Mouse (Mus musculus) hindbrain, embryonic 11.5 days (tissue): ENCODE measurements around the gene Als2cl. TPM values are rescaled to one million over a fixed set of nuclear protein-coding genes. Genes with fewer than 3 reads are reported as not detected.

ENCODE experiments used
- ATAC-seq: fragments of 200-750 bp; cut with Nextera tagmentation; 2 replicates; pipeline ENCODE4 v1.8.0; 2017; ENCODE audit warnings: mild to moderate bottlenecking, moderate TSS enrichment, moderate library complexity; ENCODE audit not compliant: low FRiP score
- DNase-seq: peaks from one replicate; pipeline ENCODE4 v3.0.0-alpha.2; 2015; ENCODE audit warnings: low spot score
- H3K27ac ChIP-seq: fragments of 300-500 bp; sonication (generic); 2 replicates; pipeline ENCODE4 v1.5.1; 2014; ENCODE audit warnings: mild to moderate bottlenecking, low read depth, low read length
- H3K27me3 ChIP-seq: fragments of 300-500 bp; sonication (generic); 2 replicates; pipeline ENCODE4 v1.6.1; 2014; ENCODE audit warnings: mild to moderate bottlenecking, low read length, moderate library complexity, mixed read lengths; ENCODE audit not compliant: control insufficient read depth, insufficient read depth
- H3K36me3 ChIP-seq: fragments of 300-500 bp; sonication (generic); 2 replicates; pipeline ENCODE4 v1.6.1; 2014; ENCODE audit warnings: mild to moderate bottlenecking, low read length, moderate library complexity, mixed read lengths; ENCODE audit not compliant: control insufficient read depth, insufficient read depth
- H3K4me1 ChIP-seq: fragments of 300-500 bp; sonication (generic); replicated peaks from 2 replicates; pipeline ENCODE4 v1.6.1; 2014; ENCODE audit warnings: low read length, mixed read lengths; ENCODE audit not compliant: control insufficient read depth, insufficient read depth
- H3K4me2 ChIP-seq: fragments of 300-500 bp; sonication (generic); replicated peaks from 2 replicates; pipeline ENCODE4 v1.6.1; 2014; ENCODE audit warnings: mild to moderate bottlenecking, low read depth, low read length
- H3K4me3 ChIP-seq: fragments of 300-500 bp; sonication (generic); 2 replicates; pipeline ENCODE4 v1.5.1; 2014; ENCODE audit warnings: low read depth, low read length
- H3K9ac ChIP-seq: fragments of 300-500 bp; sonication (generic); 2 replicates; pipeline ENCODE4 v1.6.1; 2014; ENCODE audit warnings: low read depth, low read length
- H3K9me3 ChIP-seq: fragments of 300-500 bp; sonication (generic); 2 replicates; pipeline ENCODE4 v1.6.1; 2016; ENCODE audit warnings: low read length; ENCODE audit not compliant: control insufficient read depth
- WGBS: fragments of 180-500 bp; shearing (Covaris S2); extraction: QIAGEN DNeasy Blood & Tissue Kit; methylation state at CpG from one replicate; pipeline ENCODE4 v1.1.7; 2014; 5-methylcytosine and 5-hydroxymethylcytosine counted together
- polyA plus RNA-seq: library from polyadenylated mRNA; unstranded; fragments of >200 nt; fragmentation: Nextera tagmentation; extraction: Ambion mirVana; gene quantifications from 2 replicates; pipeline ENCODE4 v1.2.1, GENCODE M21; 2014

Als2cl gene
- 1.0 and 1.1 TPM in 2 replicates for polyA plus RNA-seq

GRCm38 (mm10) chr9:110879191-110879920 is at the start of gene Als2cl:
TSS of gene Als2cl (plus strand) at chr9:110879870.
- H3K9me3 ChIP-seq = no peaks in the 10 kb centered on the region
- no peaks in the 10 kb centered on the region for H3K36me3 ChIP-seq
- no peak for DNase-seq
- 0 out of 2 replicates have a peak within 1 kb of the TSS, but pooled peaks have one; percentile 27 for H3K9ac ChIP-seq
- WGBS = 13% methylated on average over 12 of the region's 12 CpGs
- peaks cover 34% of the 10 kb centered on the region for H3K27me3 ChIP-seq
- H3K4me3 ChIP-seq = peak within 1 kb of the TSS; percentile 48
- peak within 1 kb of the TSS; percentile 83 for H3K4me2 ChIP-seq
- ATAC-seq = no peak
- H3K4me1 ChIP-seq = peaks cover 17% of the 10 kb centered on the region
- H3K27ac ChIP-seq = no peak within 1 kb of the TSS

- 79% methylated on average over 5 of the region's 5 CpGs for WGBS
- no peaks in the 10 kb centered on the region for H3K9me3 ChIP-seq
- DNase-seq (peak; percentile 20), ATAC-seq (no peak)
- no peak overlapping the region for H3K4me3 ChIP-seq
- H3K4me2 ChIP-seq = no peak overlapping the region
- no peak overlapping the region for H3K27ac ChIP-seq
- H3K27me3 ChIP-seq = no peaks in the 10 kb centered on the region
- no peaks in the 10 kb centered on the region for H3K4me1 ChIP-seq
- no peak overlapping the region for H3K9ac ChIP-seq
- H3K36me3 ChIP-seq = no peaks in the 10 kb centered on the region
These were observed 46.6 kb upstream of the Als2cl start for GRCm38 (mm10) chr9:110833021-110833420.

- no peak within 1 kb of the TSS for H3K4me3 ChIP-seq
- DNase-seq (no peak), ATAC-seq (no peak)
- H3K27me3 ChIP-seq = no peaks in the 10 kb centered on the region
- no peaks in the 10 kb centered on the region for H3K9me3 ChIP-seq
- no peak within 1 kb of the TSS for H3K9ac ChIP-seq
- H3K4me2 ChIP-seq = no peak within 1 kb of the TSS
- no peak within 1 kb of the TSS for H3K27ac ChIP-seq
- no peaks in the 10 kb centered on the region for H3K36me3 ChIP-seq
- no peaks in the 10 kb centered on the region for H3K4me1 ChIP-seq
- 82% methylated on average over 19 of the region's 19 CpGs for WGBS
These were observed 45.3 kb upstream of the Als2cl start, which contains the start of gene Prss45 for GRCm38 (mm10) chr9:110834411-110834810. TSS of gene Prss45 (plus strand) at chr9:110834588.

GRCm38 (mm10) chr9:110834961-110835360 is 44.7 kb upstream of the Als2cl start:
- H3K36me3 ChIP-seq = no peaks in the 10 kb centered on the region
- no peak for DNase-seq

GRCm38 (mm10) chr9:110836112-110836511 is 43.6 kb upstream of the Als2cl start:
- Histone ChIP-seq H3K27ac (no peak overlapping the region), H3K27me3 (no peaks in the 10 kb centered on the region), H3K4me3 (no peak overlapping the region), H3K9ac (no peak overlapping the region), H3K4me1 (no peaks in the 10 kb centered on the region), H3K36me3 (no peaks in the 10 kb centered on the region), H3K9me3 (no peaks in the 10 kb centered on the region), H3K4me2 (no peak overlapping the region)
- 51% methylated on average over 2 of the region's 2 CpGs for WGBS
- ATAC-seq = no peak
- no peak for DNase-seq

More at GRCm38 (mm10) chr9:110834961-110835360, 44.7 kb upstream of the Als2cl start:
- WGBS = 36% methylated on average over 10 of the region's 10 CpGs
- H3K27me3 ChIP-seq = no peaks in the 10 kb centered on the region
- H3K4me1 ChIP-seq = no peaks in the 10 kb centered on the region
- no peaks in the 10 kb centered on the region for H3K9me3 ChIP-seq
- no peak overlapping the region for H3K27ac ChIP-seq
- no peak overlapping the region for H3K4me2 ChIP-seq
- H3K4me3 ChIP-seq = no peak overlapping the region
- no peak overlapping the region for H3K9ac ChIP-seq
- ATAC-seq = no peak

- no peak for ATAC-seq
These were observed 38.8 kb upstream of the Als2cl start for GRCm38 (mm10) chr9:110840905-110841304.

GRCm38 (mm10) chr9:110841438-110841837 is 38.2 kb upstream of the Als2cl start:
- Histone ChIP-seq H3K27me3 (no peaks in the 10 kb centered on the region), H3K9me3 (no peaks in the 10 kb centered on the region), H3K4me2 (no peak overlapping the region), H3K36me3 (no peaks in the 10 kb centered on the region), H3K9ac (no peak overlapping the region), H3K4me3 (no peak overlapping the region), H3K27ac (no peak overlapping the region), H3K4me1 (no peaks in the 10 kb centered on the region)
- DNase-seq (no peak), ATAC-seq (no peak)
- 86% methylated on average over 2 of the region's 2 CpGs for WGBS

More at GRCm38 (mm10) chr9:110840905-110841304, 38.8 kb upstream of the Als2cl start:
- Histone ChIP-seq H3K4me1 (no peaks in the 10 kb centered on the region), H3K36me3 (no peaks in the 10 kb centered on the region), H3K9me3 (no peaks in the 10 kb centered on the region), H3K27ac (no peak overlapping the region), H3K4me2 (no peak overlapping the region), H3K27me3 (no peaks in the 10 kb centered on the region), H3K9ac (no peak overlapping the region), H3K4me3 (no peak overlapping the region)
- WGBS = 73% methylated on average over 6 of the region's 6 CpGs
- no peak for DNase-seq

- no peak for ATAC-seq
- 86% methylated on average over 10 of the region's 10 CpGs for WGBS
- Histone ChIP-seq H3K27ac (no peak within 1 kb of the TSS), H3K9me3 (no peaks in the 10 kb centered on the region), H3K4me2 (no peak within 1 kb of the TSS), H3K4me1 (no peaks in the 10 kb centered on the region), H3K9ac (no peak within 1 kb of the TSS), H3K27me3 (no peaks in the 10 kb centered on the region), H3K4me3 (no peak within 1 kb of the TSS), H3K36me3 (no peaks in the 10 kb centered on the region)
- no peak for DNase-seq
These were observed 35.5 kb upstream of the Als2cl start, which contains the start of gene Prss46 for GRCm38 (mm10) chr9:110844206-110844605. TSS of gene Prss46 (plus strand) at chr9:110844506.

GRCm38 (mm10) chr9:110849162-110849561 is 30.5 kb upstream of the Als2cl start:
- no peak for DNase-seq
- Histone ChIP-seq H3K27me3 (no peaks in the 10 kb centered on the region), H3K36me3 (no peaks in the 10 kb centered on the region), H3K27ac (no peak overlapping the region), H3K4me1 (no peaks in the 10 kb centered on the region), H3K4me2 (no peak overlapping the region), H3K9me3 (no peaks in the 10 kb centered on the region), H3K9ac (no peak overlapping the region), H3K4me3 (no peak overlapping the region)
- WGBS = 79% methylated on average over 7 of the region's 7 CpGs
- no peak for ATAC-seq
